Mouse (Mus musculus) forebrain, embryonic 14.5 days (tissue): ENCODE results near the gene Abhd14b. TPM values are rescaled to one million over a fixed set of nuclear protein-coding genes. Genes with fewer than 3 reads are reported as not detected.

Source experiments
- ATAC-seq: fragments of 200-750 bp; cut with Nextera tagmentation; 2 replicates; pipeline ENCODE4 v1.8.0; 2017; ENCODE audit warnings: mild to moderate bottlenecking, moderate library complexity
- DNase-seq: peaks from one replicate; pipeline ENCODE4 v3.0.0-alpha.2; 2015; ENCODE audit warnings: low spot score
- H3K27ac ChIP-seq: fragments of 300-500 bp; sonication (generic); 2 replicates; pipeline ENCODE4 v1.5.1; 2014; ENCODE audit warnings: low read depth, mild to moderate bottlenecking, control low read depth, low read length, moderate library complexity
- H3K27me3 ChIP-seq: fragments of 300-500 bp; sonication (generic); replicated peaks from 2 replicates; pipeline ENCODE4 v1.6.1; 2014; ENCODE audit warnings: low read length, control low read depth, mixed read lengths; ENCODE audit not compliant: control insufficient read depth, insufficient read depth
- H3K36me3 ChIP-seq: fragments of 300-500 bp; sonication (generic); 2 replicates; pipeline ENCODE4 v1.6.1; 2014; ENCODE audit warnings: low read length, control low read depth; ENCODE audit not compliant: control insufficient read depth, insufficient read depth
- H3K4me1 ChIP-seq: fragments of 300-500 bp; sonication (generic); 2 replicates; pipeline ENCODE4 v1.6.1; 2014; ENCODE audit warnings: antibody characterized with exemption, low read length, control low read depth; ENCODE audit not compliant: control insufficient read depth, insufficient read depth
- H3K4me2 ChIP-seq: fragments of 300-500 bp; sonication (generic); 2 replicates; pipeline ENCODE4 v1.6.1; 2014; ENCODE audit warnings: mild to moderate bottlenecking, control low read depth, low read length
- H3K4me3 ChIP-seq: fragments of 300-500 bp; sonication (generic); 2 replicates; pipeline ENCODE4 v1.5.1; 2014; ENCODE audit warnings: low read depth, low read length, control low read depth
- H3K9ac ChIP-seq: fragments of 300-500 bp; sonication (generic); 2 replicates; pipeline ENCODE4 v1.6.1; 2014; ENCODE audit warnings: mild to moderate bottlenecking, low read length, control low read depth, moderate library complexity
- H3K9me3 ChIP-seq: fragments of 300-500 bp; sonication (generic); replicated peaks from 2 replicates; pipeline ENCODE4 v1.6.1; 2016; ENCODE audit warnings: low read length, control low read depth, mixed read lengths; ENCODE audit not compliant: control insufficient read depth
- WGBS: fragments of 180-500 bp; shearing (Covaris S2); extraction: QIAGEN DNeasy Blood & Tissue Kit; methylation state at CpG from one replicate; pipeline ENCODE4 v1.1.7; 2014; 5-methylcytosine and 5-hydroxymethylcytosine counted together
- polyA plus RNA-seq: library from polyadenylated mRNA; unstranded; fragments of >200 nt; fragmentation: Nextera tagmentation; extraction: Ambion mirVana; gene quantifications from 2 replicates; pipeline ENCODE4 v1.2.1, GENCODE M21; 2014

Abhd14b gene
- polyA plus RNA-seq, 1 experiment from 2014 or later, result 5.5 TPM

DNA sequence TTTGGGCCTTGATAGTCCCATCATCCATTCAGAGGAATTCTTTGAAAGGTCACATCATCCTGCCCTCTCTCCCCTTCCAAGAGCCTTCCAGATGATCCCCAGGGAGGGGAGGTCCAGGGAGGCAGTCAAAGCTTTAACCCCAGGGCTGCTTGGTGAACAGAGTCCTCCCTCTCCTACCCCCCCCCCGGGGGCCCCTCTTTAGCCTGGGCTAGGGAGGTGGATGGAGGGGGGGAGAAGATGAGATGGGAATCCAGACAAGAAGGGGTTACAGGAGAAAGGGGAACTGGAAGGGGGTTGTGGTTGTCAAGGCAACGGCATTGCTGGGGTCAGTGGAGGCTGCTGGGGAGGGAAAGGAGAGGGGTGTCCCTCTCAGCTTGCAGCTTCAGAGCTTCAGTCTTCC is 26.7 kb upstream of the Abhd14b start:
- H3K27me3 ChIP-seq, result no peaks in the 10 kb centered on the region
- H3K9me3 ChIP-seq, result no peaks in the 10 kb centered on the region
- peaks cover 22% of the 10 kb centered on the region; the same call in 1 of the 2 replicates for H3K4me1 ChIP-seq
- ATAC-seq (no peak), DNase-seq (peak; percentile 31)
- peak overlapping the region; percentile 26 for H3K4me2 ChIP-seq
- no peak overlapping the region for H3K27ac ChIP-seq
- no peak overlapping the region for H3K9ac ChIP-seq
- no peak overlapping the region for H3K4me3 ChIP-seq
- 0% methylated on average over 2 of the region's 2 CpGs for WGBS
- no peaks in the 10 kb centered on the region for H3K36me3 ChIP-seq

DNA sequence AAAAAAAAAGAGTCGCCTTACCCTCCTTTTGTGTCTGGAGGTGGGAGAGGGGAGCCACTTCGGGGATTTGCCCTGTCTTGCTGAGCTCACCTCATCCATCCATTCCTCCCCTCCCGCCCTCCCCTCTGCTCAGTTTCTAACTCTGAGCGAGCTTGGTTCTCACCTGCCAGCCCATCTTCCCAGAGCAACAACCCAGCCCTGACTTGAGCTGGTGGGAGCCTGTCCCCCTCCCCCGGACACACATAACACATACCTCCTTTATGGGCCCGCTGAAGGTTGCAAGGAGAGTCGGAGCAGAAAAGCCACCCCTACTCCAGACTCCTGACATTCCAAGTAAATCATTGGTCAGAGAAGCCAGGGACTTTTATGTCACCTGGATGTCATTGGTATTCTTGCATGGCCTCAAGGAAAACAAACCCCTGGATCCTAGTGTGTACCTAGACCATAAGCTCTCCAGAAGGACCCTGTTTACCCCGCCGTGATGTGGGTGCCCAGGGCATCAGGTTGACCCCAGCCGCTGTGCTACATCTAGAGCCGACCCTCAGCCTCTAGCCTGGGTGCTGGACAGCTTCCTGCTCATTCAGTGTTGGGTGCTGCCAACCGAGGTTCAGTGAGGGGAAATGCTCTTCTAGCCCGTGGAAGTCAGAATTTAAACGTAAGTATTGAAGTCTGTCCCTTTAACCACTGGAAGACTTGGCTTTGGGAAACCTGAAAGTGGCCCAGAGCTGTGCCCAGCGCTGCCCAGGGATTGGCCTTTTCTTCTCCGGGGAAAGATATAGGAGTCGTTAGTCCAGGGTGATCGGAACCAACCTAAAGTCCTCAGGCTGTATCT is 26.0 kb upstream of the Abhd14b start:
- no peaks in the 10 kb centered on the region for H3K9me3 ChIP-seq
- ATAC-seq (peak; percentile 38), DNase-seq (no peak)
- H3K4me1 ChIP-seq, result peaks cover 22% of the 10 kb centered on the region; the same call in 1 of the 2 replicates
- WGBS, result 11% methylated on average over 18 of the region's 18 CpGs
- no peak overlapping the region for H3K4me3 ChIP-seq
- peak overlapping the region; percentile 26 for H3K4me2 ChIP-seq
- H3K27ac ChIP-seq, result no peak overlapping the region
- H3K36me3 ChIP-seq, result no peaks in the 10 kb centered on the region
- H3K9ac ChIP-seq, result 0 out of 2 replicates have a peak overlapping the region, but pooled peaks have one; percentile 3
- no peaks in the 10 kb centered on the region for H3K27me3 ChIP-seq

DNA sequence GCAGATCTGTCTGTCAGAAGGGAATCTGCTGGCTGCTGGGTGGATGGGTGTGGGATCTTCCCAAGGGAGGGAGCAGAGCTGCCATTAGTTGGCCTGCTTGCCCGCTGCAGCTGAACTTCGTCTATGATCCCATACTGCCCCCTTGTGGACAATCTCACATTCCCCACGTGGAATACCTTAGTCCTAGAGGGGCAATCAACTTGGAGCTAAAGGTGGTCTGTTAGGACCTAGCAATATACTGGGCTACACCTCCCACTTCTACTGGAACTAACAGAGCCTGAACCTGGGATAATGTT is 25.4 kb upstream of the Abhd14b start:
- Histone ChIP-seq H3K27me3 (no peaks in the 10 kb centered on the region), H3K4me2 (peak overlapping the region; percentile 26; the same call in 1 of the 2 replicates), H3K9me3 (no peaks in the 10 kb centered on the region), H3K27ac (no peak overlapping the region), H3K4me1 (peaks cover 22% of the 10 kb centered on the region; the same call in 1 of the 2 replicates), H3K4me3 (no peak overlapping the region), H3K9ac (0 out of 2 replicates have a peak overlapping the region, but pooled peaks have one; percentile 3), H3K36me3 (no peaks in the 10 kb centered on the region)
- peak; percentile 78 for ATAC-seq
- peak; percentile 95 for DNase-seq
- WGBS, result 1% methylated on average over 3 of the region's 3 CpGs

DNA sequence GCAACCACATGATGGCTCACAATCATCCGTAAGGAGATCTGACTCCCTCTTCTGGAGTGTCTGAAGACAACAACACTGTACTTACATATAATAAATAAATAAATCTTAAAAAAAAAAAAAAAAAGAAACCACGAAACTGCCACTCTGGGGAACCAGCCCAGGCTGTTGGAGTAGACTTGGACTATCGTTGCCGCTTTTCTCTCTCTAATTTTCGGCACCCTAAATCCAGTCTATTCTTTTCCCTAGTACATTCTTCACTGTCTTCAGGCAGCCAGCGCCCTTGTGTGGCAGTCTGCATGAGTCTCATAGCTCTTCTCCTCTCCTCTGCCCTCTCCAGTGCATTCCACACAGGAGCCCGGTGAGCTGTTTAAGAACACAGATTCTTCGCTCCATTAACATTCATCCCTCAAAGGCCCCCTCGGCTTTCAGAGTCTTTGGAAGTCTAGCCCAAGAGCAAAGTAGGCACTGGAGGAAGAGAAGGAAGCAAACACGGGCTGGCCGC is 18.5 kb upstream of the Abhd14b start:
- H3K4me1 ChIP-seq, result peaks cover 4% of the 10 kb centered on the region
- peak overlapping the region; percentile 93 for H3K27ac ChIP-seq
- H3K4me3 ChIP-seq, result peak overlapping the region; percentile 90
- ATAC-seq, result peak; percentile 62
- no peaks in the 10 kb centered on the region for H3K27me3 ChIP-seq
- WGBS, result 16% methylated on average over 11 of the region's 11 CpGs
- no peaks in the 10 kb centered on the region for H3K9me3 ChIP-seq
- peak overlapping the region; percentile 77 for H3K4me2 ChIP-seq
- peak overlapping the region; percentile 74 for H3K9ac ChIP-seq
- no peak for DNase-seq
- H3K36me3 ChIP-seq, result peaks cover 31% of the 10 kb centered on the region

DNA sequence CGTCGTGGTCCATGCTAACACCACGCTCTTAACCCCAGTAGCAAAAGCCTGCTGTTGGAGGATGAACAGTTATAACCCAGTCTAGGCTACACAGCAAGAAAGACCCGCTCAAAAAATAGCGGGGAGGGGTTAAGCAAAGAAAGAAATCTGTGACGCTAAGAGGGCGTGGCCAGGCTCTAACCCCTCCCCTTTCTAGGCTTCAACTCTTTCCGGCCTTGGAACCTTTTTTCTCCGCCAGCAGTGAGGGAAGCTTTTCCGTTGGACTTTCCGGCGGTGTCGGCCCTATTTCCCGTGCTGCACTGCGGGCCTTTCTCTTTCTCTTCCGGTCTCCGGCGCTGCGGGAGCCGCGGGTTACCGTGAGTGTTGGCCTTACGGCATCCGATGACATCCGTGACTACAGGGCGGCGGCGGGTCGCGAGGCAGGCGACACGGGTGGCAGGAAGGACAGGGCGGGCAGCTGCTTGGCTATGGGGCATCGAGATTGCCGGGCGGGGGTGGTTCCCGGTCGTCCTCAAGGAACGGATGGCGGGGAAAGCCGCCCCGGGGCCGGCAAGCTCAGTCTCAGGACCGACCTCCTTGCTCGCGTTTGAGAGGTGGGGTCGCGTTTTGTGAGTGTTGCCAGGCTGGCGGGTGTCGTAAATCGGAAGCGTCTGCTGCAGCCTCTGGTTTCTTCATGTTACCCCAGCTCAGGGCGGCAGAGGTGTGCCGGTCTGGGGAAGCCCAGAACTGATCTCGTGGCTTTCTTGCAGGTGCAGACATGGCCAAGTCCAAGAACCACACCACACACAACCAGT is 17.8 kb upstream of the Abhd14b start, which contains the start of gene Rpl29:
Gene Rpl29, plus strand, starts transcription at position 234 of the 794 bp plus-strand sequence.
- H3K9ac ChIP-seq, result peak within 1 kb of the TSS; percentile 98
- H3K36me3 ChIP-seq, result peaks cover 37% of the 10 kb centered on the region
- no peaks in the 10 kb centered on the region for H3K27me3 ChIP-seq
- peak within 1 kb of the TSS; percentile 77 for H3K4me2 ChIP-seq
- DNase-seq, result peak; percentile 99
- H3K4me3 ChIP-seq, result peak within 1 kb of the TSS; percentile 90
- WGBS, result under 1% methylated on average over 55 of the region's 55 CpGs
- H3K27ac ChIP-seq, result peak within 1 kb of the TSS; percentile 93
- H3K9me3 ChIP-seq, result no peaks in the 10 kb centered on the region
- peaks cover 4% of the 10 kb centered on the region for H3K4me1 ChIP-seq
- peak; percentile 94 for ATAC-seq

DNA sequence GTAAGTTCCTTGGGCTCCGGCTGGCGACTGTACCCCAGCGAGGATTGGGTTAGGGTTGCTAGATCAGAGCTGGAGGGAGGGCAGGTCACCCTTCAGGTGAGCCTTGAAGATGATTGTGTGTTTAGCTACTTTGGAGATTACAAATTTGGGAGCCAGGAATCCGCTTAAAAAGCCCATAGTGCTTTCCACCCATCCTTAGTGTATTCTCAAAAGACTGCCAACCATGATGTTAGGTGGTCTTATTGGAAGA is 17.3 kb upstream of the Abhd14b start:
- H3K9me3 ChIP-seq, result no peaks in the 10 kb centered on the region

DNA sequence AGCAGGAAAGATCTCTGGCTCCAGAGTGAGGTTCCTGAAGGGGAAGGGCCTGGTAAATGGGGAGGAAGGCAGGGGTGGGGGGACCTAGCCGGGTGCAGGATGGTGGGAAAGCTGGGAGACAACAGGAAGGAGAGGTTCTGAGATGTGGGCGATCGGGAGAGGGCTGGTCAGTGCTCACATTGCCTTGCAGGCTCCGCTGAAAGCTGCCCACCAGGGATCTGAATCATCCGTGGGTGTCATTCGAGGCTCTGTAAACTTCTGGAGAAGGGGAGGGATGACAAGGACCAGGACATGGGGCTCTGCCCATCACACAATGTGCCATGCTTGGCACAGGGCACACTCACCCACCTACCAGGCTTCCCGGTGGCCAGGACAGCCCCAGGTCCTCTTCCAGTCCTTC is 13.9 kb upstream of the Abhd14b start:
- WGBS, result 80% methylated on average over 7 of the region's 7 CpGs
- ATAC-seq, result no peak
- Histone ChIP-seq H3K4me3 (no peak overlapping the region), H3K36me3 (peaks cover 37% of the 10 kb centered on the region), H3K27ac (no peak overlapping the region), H3K4me1 (peaks cover 13% of the 10 kb centered on the region), H3K9ac (no peak overlapping the region), H3K27me3 (no peaks in the 10 kb centered on the region), H3K4me2 (no peak overlapping the region), H3K9me3 (no peaks in the 10 kb centered on the region)
- DNase-seq, result no peak

More for the DNA sequence above, 17.3 kb upstream of the Abhd14b start:
- H3K9ac ChIP-seq, result peak overlapping the region; percentile 98
- H3K4me3 ChIP-seq, result peak overlapping the region; percentile 90
- DNase-seq (no peak), ATAC-seq (no peak)
- no peaks in the 10 kb centered on the region for H3K27me3 ChIP-seq
- H3K27ac ChIP-seq, result peak overlapping the region; percentile 93
- peaks cover 37% of the 10 kb centered on the region for H3K36me3 ChIP-seq
- H3K4me1 ChIP-seq, result peaks cover 4% of the 10 kb centered on the region
- peak overlapping the region; percentile 77 for H3K4me2 ChIP-seq
- 2% methylated on average over 4 of the region's 4 CpGs for WGBS

DNA sequence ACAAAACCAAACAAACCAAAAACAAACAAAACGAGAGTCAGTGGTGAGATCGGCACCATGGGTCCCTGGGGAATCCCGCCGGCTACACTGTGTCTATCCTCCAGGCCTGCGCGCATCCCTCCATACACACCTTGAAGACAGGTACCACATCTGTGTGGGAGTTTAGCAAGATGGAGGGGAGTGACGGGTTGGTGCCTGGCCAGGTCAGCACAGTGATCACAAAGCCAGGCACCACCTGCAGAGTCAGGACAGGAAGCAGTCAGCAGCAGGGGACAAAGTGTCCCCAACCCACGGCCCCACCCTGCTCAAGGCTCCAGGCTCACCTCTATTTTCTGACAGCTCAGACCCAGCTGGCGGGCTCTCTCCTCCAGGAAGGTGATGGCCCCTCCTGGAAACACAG is 10.7 kb upstream of the Abhd14b start:
- Histone ChIP-seq H3K9ac (no peak overlapping the region), H3K4me1 (peaks cover 14% of the 10 kb centered on the region), H3K9me3 (no peaks in the 10 kb centered on the region), H3K4me2 (no peak overlapping the region), H3K27ac (no peak overlapping the region), H3K4me3 (no peak overlapping the region), H3K36me3 (peaks cover 28% of the 10 kb centered on the region), H3K27me3 (no peaks in the 10 kb centered on the region)
- 88% methylated on average over 9 of the region's 9 CpGs for WGBS
- DNase-seq (no peak), ATAC-seq (no peak)
